Mouse (Mus musculus) right cerebral cortex, postnatal 14 days (tissue): ENCODE results near the gene Tiam1.

ENCODE experiments used
- DNase-seq: peaks from one replicate; pipeline ENCODE4 v3.0.0; 2022

Gene Tiam1

DNA sequence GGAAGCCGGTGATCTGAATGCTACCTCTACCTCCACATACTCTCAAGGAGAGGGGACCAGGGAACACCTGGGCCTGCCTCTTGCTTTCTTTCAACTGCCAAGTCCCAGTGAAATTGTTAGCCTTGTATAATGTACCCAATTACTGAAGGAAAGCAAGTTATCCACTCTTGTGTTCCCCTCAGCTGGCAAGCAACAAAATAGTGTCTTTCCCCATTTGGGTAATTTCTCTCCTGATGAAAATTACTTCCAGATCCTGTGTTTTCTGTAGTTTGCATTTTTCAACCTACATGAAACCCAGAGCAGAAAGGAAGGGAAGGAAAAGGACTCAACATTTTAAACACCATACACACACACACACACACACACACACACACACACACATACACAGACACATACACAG, 195.5 kb downstream of the Tiam1 start:
- DNase-seq: no peak

DNA sequence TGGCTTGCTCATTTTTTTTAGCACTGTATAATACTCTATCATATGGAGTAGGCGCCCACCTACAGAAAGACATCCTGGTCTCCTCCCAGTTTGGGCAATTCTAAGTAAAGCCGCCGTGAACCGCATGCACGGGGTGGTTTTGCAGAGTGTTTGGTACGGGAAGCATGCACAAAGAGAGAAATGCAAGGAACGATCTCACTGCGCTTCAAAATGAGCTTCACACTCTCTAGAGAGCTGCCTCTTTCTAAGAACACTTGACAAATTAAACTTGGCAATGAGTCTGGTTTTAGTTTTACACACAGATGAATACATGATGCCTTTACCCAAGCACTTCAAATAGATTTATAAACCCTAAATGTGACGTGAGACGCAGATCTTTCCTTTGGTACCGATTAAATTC, 196.8 kb downstream of the Tiam1 start:
- no peak for DNase-seq

DNA sequence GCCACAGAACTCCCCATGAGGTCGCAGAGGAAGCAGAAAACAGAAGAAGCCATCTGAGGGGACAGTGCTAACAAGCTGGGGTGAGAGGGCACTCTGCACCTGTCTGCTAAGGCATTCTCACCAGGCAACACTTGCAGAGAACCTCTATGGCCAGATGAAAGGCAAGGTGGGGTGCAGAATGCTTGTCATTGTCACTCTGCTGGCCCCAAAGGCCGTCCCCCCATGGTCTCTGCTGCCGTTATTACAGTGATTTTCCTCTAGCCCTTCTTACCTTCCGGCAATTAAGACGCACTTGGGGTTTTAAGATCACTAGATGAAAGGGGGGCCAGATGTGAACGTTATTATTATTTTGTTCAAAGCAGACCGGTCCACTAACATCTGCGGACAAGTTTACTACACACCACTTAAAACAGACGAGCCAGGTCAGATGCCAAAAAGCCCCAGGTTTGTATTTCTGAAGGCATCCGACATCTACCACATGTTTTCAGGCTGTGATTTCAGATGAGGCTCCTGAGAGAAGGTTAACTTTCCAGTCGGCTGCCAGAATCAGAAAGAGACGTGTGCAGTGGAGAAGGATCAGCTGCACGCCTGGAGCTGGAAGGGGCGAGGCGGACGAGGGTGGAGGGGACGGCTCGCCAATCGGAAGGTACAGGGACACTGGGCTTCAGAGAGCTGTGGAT, 198.8 kb downstream of the Tiam1 start:
- no peak for DNase-seq

DNA sequence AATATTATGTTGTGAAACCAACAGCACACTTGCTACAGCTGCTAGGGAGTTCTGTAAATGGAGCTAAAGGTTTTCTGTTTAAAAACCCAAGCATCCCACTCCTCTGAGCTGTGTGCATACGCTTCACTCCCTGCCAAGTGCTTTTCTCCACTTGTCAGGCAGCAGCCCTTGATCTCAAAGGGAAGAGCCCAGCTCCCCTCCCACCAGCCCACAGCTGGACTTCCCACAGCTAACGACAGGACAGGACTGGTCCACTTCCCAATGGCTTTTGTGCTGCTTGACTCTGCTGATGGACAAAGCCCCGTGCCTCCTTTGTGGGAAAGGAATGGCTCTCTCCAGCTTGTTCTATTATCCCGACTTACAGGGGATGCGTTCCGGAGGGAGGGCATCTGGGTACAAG, 199.5 kb downstream of the Tiam1 start:
- no peak for DNase-seq

DNA sequence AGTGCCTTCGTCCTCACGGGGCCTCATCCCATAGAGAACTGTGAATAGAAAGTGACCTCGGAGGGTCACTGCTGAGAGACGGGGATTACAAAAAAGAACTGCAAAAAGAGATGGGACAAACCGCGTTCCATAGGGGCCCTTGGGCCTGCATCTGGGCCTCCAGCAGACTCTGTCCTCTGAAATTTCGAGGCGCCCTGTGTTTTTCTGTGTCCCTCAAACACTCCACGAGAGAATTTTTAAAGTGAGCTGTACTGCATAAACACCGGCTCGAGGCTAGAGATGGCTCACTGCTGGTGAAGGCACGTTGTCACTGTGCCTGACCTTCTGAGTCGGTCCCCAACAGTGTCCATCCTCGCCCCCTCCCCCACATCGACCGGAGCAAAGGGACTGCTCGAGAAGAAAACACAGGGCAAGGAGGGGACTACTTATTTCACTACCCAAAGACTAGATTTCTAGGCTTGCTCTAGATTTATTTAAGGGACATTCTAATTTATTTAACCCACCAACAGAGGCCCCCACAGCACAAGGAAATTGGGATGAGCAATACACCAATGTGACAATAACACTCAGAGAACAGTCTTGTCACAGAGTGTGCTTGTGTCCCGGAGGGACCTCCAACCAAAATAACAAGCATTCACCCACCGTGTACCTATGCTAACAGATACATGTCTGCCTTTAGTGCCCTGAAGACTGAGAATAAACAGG, 200.2 kb downstream of the Tiam1 start:
- no peak for DNase-seq

DNA sequence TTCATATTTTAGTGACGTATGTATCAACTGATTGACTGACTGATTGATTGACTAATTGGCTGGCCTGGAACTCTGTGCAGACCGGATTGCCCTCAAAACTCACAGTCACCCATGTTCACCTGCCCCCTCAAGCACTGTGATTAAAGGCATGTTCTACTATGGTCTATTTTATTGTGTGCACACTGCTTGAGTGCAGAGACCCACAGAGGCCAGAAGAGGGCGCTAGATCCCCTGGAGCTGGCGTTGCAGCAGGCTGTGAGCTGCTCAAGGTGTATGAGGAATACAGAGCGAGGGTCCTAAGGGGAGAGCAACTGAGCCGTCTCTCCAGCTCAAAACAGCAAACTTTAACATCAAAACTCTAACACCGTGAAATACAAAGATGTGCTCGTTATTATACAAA, 202.9 kb downstream of the Tiam1 start:
- DNase-seq: no peak

DNA sequence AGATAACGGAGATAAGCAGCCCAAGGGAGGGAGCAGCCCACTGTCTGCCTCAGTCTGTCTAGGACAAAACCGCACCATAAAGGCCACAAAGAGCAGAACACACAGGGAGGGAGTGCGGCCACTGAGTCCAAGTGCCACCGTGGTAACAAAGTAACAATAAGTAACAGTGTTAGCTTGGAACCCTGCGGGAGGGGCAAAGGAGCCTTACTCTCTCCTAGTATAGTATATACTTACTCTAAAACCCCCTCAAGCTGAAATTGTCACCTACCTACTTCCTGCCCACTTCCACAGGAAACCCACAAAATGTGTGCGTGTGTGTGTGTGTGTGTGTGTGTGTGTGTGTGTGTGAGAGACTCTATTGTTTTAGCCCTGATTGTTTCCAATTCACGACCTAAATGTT, 205.3 kb downstream of the Tiam1 start:
- DNase-seq: no peak

DNA sequence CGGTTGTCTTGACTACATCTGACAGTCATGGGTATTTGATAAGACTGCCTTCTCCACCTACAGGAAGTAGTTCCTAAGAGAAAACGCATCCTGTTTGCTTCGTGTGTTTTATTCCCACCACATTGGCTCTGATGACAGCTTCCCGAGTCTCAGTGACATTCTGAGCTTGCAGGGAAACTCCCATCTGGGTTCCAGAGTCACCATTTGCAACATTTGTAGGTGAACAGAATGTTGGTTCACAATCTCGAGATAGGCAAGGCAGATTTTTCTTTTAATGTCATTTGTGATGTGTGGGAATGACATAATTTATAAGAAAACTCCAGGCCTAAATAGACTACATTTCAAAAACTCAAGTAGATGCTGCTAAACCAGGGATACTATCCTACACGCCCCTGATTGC, 207.0 kb downstream of the Tiam1 start:
- no peak for DNase-seq

DNA sequence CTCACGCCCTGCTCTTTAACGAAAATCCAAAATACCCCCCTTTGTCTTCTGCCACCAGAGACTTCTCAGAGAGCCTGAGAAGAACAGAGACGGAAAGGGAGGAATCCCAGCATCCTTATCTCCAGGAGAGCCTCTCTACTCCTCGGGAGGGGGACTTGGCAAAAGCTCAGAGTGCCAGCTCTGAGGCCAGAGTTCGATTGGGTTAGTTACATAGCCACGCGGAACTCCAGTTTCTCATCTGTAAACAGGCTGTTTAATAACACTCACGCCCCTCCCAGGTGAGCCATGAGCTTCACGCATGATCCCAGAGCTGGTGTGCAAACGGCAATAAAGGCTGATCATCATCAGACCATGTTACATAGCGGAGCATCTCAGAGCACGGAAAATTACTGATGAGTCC, 208.2 kb downstream of the Tiam1 start:
- no peak for DNase-seq

DNA sequence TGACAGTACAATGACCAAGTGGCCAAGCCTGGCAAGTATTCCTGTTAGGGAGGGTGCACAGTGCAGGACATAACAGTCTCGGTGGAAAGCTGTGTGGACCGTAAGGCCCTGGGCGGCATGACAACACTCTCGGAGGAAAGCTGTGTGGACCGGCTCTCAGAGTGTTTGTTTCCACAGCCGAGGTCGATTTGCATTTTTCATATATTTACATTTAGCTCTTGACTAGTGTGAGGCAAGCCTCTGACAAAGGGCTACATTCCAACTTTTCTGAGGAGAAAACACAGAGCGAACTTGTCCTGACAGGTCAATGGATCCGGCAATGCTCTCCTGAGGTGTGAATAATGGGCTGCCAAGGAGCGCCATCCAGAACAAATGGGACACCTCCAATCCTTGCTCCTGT, 209.0 kb downstream of the Tiam1 start:
- no peak for DNase-seq

DNA sequence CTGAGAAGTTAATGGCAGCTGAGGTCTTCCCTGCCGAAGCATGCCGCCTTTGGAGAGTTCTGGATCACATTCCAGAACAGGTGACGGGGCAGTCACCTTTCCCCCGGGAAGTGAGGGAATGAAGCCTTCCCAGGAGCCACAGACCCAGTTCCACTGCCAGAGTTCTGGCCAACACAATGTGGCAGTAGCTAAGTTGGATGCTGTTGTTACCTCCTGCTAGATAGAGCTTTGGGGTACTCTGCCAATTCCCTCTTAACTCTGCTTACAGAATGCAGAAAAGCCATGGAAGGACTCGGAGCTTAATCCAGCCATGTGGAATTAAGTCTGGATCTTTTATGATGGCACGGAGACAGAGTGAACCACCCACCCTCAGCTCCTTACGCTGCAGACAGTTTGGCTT, 209.6 kb downstream of the Tiam1 start:
- DNase-seq: no peak

DNA sequence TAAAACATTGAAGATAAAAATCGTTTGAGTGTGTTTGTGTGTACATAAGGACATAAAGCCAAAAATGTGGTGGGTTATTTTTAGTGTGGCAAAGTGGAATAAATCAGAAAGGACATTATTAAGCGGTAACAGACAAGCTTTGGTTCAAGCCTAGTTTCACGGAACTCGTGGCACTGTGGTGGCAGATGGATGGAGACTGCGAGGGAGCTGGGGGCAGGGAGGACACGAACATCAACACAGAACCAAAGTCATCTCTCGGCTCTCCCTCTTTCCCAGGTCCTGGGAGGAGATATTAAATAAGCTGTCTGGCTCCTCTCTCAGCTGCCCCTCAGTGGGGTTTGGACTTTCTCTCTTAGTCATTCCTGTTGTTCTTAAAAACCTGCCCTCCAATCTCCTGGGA, 215.0 kb downstream of the Tiam1 start:
- no peak for DNase-seq

DNA sequence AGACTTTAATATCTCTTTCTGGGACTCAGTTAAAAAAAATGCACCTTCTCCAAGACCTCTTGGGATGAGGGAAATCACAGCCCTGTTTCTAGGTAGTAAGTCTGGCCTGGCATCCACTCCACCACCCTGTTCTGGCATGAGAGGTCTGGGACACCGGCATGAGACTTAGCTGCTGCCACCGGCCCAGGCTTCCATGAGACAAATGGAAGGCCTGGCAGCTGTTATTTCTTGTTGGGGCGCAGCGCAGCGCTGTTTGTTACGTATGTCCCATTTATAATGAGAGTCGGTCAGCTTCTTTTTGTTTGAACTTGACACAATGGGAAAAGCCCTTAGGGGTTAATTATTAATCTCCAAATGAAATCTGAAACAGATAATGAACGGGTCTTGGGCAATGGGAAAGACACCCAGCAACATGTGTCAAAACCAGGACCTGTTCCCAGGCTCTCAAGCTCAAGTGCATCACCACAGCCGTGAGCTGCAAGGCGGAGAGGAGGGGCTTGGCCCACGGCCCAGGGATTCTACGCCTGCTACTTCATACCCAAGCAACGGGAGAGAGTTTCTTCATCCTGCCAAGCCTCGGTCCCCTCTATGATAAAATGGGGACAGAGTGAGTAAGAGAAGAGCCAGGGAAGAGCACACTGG, 219.2 kb downstream of the Tiam1 start:
- DNase-seq: peak; percentile 65

DNA sequence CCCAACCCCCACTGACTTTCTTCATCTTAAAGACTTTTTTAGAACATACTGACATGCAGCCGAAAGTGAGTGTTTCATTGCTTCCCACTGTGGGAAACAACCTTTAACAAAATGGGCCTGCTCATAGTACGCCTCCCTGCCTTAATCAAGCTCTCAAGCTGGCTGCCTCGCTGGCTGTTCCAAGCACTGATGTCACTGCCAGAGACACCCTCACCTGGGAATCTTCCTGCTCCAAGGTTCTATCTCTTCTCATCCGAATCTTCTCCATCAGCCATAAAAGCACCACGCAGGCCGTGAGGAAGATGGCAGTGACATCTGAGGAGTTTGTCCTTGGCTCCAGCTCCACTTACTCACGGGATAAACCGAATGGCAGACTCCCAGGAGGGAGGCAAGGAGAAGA, 220.3 kb downstream of the Tiam1 start:
- no peak for DNase-seq

DNA sequence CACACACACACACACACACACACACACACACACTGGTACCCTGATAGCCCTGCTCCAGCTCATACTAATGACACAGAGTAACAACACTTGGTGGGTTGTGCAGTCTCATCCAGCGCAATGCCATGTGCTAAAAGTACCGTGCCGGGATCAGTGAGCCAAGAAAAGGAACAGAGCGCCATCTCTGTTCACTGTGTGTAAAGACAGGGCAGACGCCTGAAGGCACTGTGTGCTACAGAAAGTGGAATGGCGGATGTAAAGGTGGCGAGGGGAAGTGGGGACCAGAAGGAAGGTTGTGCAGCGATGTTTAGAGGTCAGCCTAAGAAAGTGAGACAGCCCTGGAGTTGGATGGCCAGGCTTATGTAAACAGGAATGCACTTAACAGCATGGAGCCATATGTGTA, 221.1 kb downstream of the Tiam1 start:
- peak; percentile 43 for DNase-seq

DNA sequence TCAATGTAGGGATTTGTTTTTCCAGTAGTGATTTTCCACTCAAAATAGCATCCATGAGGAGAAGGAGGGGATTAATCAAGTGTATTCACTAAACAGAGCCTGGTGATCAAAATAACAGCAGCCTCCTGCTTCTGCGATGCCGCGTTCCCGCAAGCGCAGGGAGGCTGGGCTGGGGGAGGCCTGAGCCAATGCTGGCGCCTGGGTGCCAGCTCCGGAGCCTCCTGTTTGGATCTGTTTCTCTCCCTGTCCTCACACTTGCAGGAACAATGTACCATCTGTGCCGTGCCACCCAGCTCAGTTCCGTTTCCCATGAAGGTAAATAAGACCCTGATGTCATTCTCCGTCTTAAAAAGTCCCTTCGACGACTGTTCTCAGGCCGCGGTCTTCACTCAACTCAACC, 222.2 kb downstream of the Tiam1 start:
- DNase-seq: peak; percentile 53

DNA sequence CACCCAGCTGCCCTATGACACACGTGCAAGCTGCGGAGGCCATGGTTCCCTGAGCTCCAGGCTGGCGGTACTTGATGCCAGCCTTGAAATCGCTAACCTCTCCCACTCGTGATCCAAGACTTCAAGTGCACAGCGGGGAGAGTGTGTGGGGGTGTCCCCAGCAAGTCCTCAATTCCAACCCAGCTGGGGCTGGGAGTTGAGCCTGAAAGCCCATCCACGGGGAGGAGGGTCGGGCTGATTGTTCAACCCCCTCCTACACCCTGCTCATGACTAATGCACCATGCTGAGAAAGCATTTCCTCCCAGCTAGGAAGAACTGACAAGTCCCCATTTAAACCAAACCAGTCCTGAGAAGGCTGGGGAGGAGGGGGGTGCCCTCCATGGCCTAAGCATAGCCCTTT, 223.2 kb downstream of the Tiam1 start:
- DNase-seq: no peak

DNA sequence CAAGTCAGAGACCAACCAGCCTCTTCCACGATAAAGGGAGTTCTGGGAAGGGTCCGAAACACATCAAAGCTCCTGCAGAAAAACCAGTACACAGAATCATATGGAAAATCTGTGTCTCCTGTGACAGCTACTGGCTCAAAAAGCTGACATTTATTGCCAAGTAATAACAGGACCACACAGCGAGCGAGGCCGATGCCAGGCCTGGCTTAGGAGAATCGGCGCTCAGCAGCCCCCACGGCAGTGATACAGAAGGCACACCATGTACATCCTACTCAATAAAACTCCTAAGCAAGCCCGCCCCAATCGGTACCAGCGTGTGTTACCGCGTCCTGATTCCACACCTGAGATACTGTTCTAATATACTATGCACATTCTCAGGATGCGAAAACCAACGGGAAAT, 226.2 kb downstream of the Tiam1 start:
- DNase-seq: no peak

DNA sequence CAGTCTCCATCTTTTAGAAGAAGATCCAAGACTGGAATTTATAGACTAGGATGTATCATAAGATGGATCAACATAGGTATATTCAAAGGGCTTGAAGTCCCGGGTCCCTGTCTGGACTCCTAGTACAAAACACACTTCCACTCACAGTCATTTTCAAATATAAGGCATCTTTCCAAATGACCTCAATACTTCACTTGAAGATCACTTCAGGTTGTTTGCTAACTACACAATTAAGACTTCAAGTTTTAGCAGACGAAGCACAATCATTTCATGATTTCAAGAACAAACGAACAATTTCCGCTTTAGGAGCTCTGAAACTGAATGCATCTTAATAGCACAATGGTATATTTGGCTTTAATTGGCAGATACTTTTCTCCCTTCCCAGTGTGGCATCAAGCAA, 228.6 kb downstream of the Tiam1 start:
- DNase-seq: no peak

DNA sequence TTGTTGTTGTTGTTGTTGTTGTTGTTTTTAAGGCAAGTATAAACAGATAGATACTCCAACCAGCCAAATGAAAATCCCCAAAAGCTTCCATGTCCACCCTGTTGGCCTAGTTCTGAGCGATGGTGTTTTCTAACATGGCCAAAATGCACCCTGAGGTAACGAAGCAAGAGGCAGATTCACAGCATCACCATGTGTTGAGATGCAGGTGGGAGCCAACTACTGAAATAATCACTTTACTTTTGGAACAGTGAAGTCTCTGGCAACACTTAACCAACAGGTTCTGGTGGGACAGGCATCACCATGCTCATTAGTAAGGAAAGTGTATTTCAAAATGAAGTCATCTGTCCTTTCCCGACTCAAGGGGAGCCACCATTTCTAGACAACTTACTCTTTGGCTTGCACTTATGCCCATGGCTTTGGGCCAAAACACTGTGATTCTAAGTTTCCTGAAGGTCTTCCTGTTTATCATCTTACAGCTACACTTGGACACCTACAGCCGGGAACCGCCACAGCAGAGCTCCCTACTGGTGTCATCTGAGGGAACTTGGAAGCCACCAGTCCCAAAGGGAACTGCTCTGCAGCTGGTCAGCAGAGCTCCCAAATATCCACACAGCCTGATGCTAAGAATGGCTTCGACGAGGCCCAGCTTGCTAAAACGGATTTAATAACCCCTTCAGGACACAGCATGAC, 230.7 kb downstream of the Tiam1 start:
- DNase-seq: no peak

DNA sequence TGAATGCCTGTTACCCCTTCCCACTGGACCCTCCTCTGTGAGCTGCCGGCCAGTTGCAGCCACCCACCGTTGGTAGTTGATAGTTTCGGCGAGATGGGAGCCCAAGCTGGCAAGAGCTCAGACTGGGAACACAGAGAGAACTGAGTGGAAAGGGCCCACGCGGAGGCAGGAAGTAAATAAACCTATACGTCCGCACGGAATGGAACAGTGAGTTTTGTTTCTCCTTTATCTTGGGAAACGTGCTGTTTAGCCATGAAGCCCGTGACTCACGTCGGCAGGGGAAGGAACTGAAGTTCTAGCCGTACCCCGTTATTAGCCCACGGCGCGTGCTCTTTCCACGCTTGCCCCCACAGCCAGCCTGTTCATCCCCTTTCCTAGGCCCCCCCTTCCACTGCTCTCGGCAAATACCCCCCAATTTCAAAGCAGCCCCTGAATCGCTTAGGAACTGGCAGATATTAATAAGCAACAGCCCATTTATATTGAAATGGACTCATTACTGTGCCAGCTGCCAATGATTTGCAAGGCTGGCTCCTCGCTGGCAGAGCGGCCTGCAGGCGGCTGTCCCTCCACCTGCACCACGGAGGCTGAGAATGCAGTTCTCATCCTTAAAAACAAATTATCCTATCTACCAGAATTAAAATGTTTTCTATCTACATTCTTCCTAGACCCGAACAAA, 234.0 kb downstream of the Tiam1 start:
- DNase-seq: no peak

DNA sequence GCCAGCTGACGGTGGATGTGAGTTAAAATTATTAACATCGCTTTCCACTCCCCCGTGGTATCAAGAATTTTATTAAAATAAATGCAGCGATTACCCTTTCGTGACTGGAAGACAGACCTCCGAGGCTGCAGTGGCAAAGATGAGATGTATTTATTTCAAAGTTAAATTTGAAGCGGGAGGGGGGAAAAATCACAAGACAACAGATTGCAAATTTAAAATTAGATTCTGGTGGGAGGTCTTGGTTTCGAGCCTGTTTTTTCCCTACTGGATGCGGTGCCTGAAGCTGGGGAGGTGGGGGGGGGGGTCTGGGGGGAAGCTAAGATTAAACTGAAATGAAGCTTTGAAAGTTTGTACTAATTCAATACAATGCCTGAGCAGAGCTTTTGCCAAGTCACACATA, 235.9 kb downstream of the Tiam1 start:
- no peak for DNase-seq

DNA sequence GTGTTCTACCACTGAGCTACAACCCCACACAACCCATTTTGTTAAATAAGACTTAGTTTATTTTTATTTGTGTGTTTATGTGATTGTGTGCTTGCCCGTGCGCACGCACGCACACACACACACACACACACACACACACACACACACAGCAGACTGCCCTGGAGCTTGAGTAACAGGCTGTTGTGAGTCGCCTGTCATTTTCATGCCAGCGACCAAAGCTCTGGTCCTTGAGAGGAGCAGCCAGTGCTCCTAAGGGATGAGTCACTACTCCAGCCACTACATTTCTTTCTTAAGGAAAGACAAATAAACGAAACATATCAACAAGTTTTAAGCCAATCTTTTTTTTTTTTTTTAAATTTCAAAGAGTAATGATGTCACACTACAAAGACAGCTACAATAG, 236.7 kb downstream of the Tiam1 start:
- DNase-seq: no peak
